In the genomic region with DNA sequence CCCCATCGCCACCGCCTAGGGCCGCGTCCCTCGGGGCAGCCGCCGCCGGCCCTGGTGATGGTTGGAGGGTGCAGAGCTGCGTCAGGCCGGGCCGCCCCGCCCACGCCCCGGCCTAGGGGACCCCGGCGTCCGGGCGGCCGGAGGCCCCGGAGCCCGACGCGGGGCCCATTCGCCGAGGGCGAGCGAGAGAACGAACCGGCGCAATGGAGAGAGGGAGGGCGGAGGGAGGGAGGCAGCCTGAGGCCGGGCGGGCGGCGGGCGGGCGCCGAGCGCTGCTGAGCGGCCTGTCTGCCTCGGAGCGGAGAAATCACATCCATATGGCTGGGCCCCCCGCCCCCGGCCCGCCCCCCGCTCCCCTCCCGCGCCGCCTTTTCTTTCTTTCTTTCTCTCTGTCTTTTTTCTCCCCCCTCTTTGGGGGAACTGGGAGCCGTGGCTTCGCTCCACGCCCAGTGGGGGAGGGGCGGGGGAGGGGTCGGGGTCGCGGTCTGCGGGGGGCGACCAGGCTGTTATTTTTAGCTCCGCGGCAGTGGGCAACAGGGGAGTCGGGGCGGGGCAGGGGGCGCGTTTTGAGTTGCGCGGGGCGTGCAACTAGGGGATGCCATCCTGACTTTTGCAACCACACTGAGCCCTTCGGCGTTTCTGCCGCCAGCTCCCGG, we compare ENCODE assay signal across 8 mouse cellular contexts. TPM values are rescaled to one million over a fixed set of nuclear protein-coding genes. Genes with fewer than 3 reads are reported as not detected.
A peak's percentile ranks its signal among the peaks of the same experiment; 100 is the strongest.
DNase-seq lines count a peak whose midpoint lies in the region; ATAC-seq and TF ChIP-seq lines count a peak whose summit lies in the region.

No protein-coding gene starts in this region.

- H3K27ac ChIP-seq in layer of hippocampus, adult 2 months: no peak overlapping the region
- H3K27ac ChIP-seq in liver, adult 2 months (replicated peaks; ENCODE audit: insufficient read depth, low read depth, low read length): no peak overlapping the region; the same call in 1 of the 2 replicates
- peak overlapping the region; percentile 61 for H3K27ac ChIP-seq in neural tube, embryonic 15.5 days (replicated peaks)

- 2% methylated on average over 54 of the region's 71 CpGs for WGBS in liver, adult 2 months
- under 1% methylated on average over 55 of the region's 71 CpGs for WGBS in neural tube, embryonic 15.5 days

- no peak for TF ChIP-seq POLR2A in liver, adult 2 months (IDR thresholded peaks at IDR 0.05; ENCODE audit: extremely low read depth, insufficient read depth, low read length)

- H3K9ac ChIP-seq in liver, adult 2 months (ENCODE audit: low read depth, low read length): peak overlapping the region; percentile 35
- H3K9ac ChIP-seq in neural tube, embryonic 15.5 days (replicated peaks): peak overlapping the region; percentile 70

- H3K27me3 ChIP-seq in liver, adult 2 months (ENCODE audit: control insufficient read depth, insufficient read depth, low read length): peaks cover 14% of the 10 kb centered on the region
- H3K27me3 ChIP-seq in neural tube, embryonic 15.5 days (replicated peaks): peaks cover 38% of the 10 kb centered on the region

- H3K36me3 ChIP-seq in liver, adult 2 months (ENCODE audit: control insufficient read depth, insufficient read depth, low read length): no peaks in the 10 kb centered on the region
- H3K36me3 ChIP-seq in neural tube, embryonic 15.5 days: no peaks in the 10 kb centered on the region

- intact Hi-C loops in left cerebral cortex, postnatal 36 days (cut with DNase I): no loop called here

- DNase-seq in layer of hippocampus, adult 2 months (ENCODE audit: low spot score in 2 of 2): no peak
- DNase-seq in layer of hippocampus, postnatal 25 days (ENCODE audit: extremely low spot score in 1 of 2, low spot score in 1 of 2): no peak
- peak; percentile 74 for DNase-seq in embryo, embryonic 10.5 days (ENCODE audit: low spot score)
- DNase-seq in heart, postnatal 4 days: peak; percentile 51
- DNase-seq in liver, adult 2 months (ENCODE audit: extremely low read depth, low read depth, low spot score): no peak
- no peak for DNase-seq in left cerebral cortex, postnatal 36 days (ENCODE audit: low spot score in 2 of 2)
- DNase-seq in thymus, postnatal 25 days: no peak

- no peaks in the 10 kb centered on the region for H3K9me3 ChIP-seq in neural tube, embryonic 15.5 days (replicated peaks)

- H3K79me2 ChIP-seq in liver, adult 2 months (ENCODE audit: control insufficient read depth, insufficient read depth, low read length): no peaks in the 10 kb centered on the region

- H3K4me1 ChIP-seq in liver, adult 2 months (ENCODE audit: control insufficient read depth, insufficient read depth, low read length): no peaks in the 10 kb centered on the region
- H3K4me1 ChIP-seq in neural tube, embryonic 15.5 days: peaks cover 37% of the 10 kb centered on the region

- H3K4me2 ChIP-seq in neural tube, embryonic 15.5 days: peak overlapping the region; percentile 98

- H3K4me3 ChIP-seq in layer of hippocampus, adult 2 months: peak overlapping the region; percentile 57
- H3K4me3 ChIP-seq in liver, adult 2 months (ENCODE audit: insufficient read depth, low read depth, low read length): peak overlapping the region; percentile 48
- peak overlapping the region; percentile 68 for H3K4me3 ChIP-seq in neural tube, embryonic 15.5 days (replicated peaks)

- TF ChIP-seq CTCF in layer of hippocampus, adult 2 months (conservative IDR thresholded peaks at IDR 0.05): no peak
- TF ChIP-seq CTCF in liver, adult 2 months (IDR thresholded peaks at IDR 0.05; ENCODE audit: low read depth, low read length): no peak

- peak; percentile 56 for ATAC-seq in neural tube, embryonic 15.5 days (ENCODE audit: low FRiP score)

RNA-seq across cellular contexts. Expression of gene Myl3, which starts 0.8 kb away (rescaled TPM):
- not detected for total RNA-seq in layer of hippocampus, adult 2 months (2021)
- under 1 TPM in 1 of 2 experiments, not detected in 1; 0.39 TPM for total RNA-seq in layer of hippocampus, postnatal 25 days (2021)
- 1,000 to 10,000 TPM; 8,328 to 9,816 TPM for total RNA-seq in heart, postnatal 4 days (2021)
- 0.55 and 0.94 TPM in 2 replicates for total RNA-seq in liver, adult 2 months (2014; rRNA removed)
- polyA plus RNA-seq in liver, adult 2 months (2012; rRNA removed): 0.25 TPM in 1 of 2 replicates, not detected in the other
- polyA plus RNA-seq in neural tube, embryonic 15.5 days (2015; fragmentation: Nextera tagmentation; extraction: Ambion mirVana): 1.9 and 4.1 TPM in 2 replicates
- total RNA-seq in left cerebral cortex, postnatal 36 days (2021): under 1 TPM in 1 of 2 experiments, not detected in 1; 0.59 TPM

RNA-seq across cellular contexts. Expression of gene Pth1r, which starts 4.5 kb away (rescaled TPM):
- 1 to 10 TPM; 4.4 to 5.0 TPM for total RNA-seq in layer of hippocampus, adult 2 months (2021)
- 1 to 10 TPM; 5.5 to 6.4 TPM for total RNA-seq in layer of hippocampus, postnatal 25 days (2021)
- 10 to 100 TPM; 16.4 to 19.3 TPM for total RNA-seq in heart, postnatal 4 days (2021)
- total RNA-seq in liver, adult 2 months (2014; rRNA removed): 7.4 and 11.0 TPM in 2 replicates
- polyA plus RNA-seq in liver, adult 2 months (2012; rRNA removed): 24.4 and 28.1 TPM in 2 replicates
- polyA plus RNA-seq in neural tube, embryonic 15.5 days (2015; fragmentation: Nextera tagmentation; extraction: Ambion mirVana): 12.9 and 17.0 TPM in 2 replicates
- total RNA-seq in left cerebral cortex, postnatal 36 days (2021): 1 to 10 TPM; 4.6 to 7.1 TPM

RNA-seq across cellular contexts. Expression of gene Prss42, which starts 55.5 kb away (rescaled TPM):
- not detected for total RNA-seq in layer of hippocampus, adult 2 months (2021)
- not detected for total RNA-seq in layer of hippocampus, postnatal 25 days (2021)
- not detected for total RNA-seq in heart, postnatal 4 days (2021)
- not detected in 2 replicates for total RNA-seq in liver, adult 2 months (2014; rRNA removed)
- not detected in 2 replicates for polyA plus RNA-seq in liver, adult 2 months (2012; rRNA removed)
- polyA plus RNA-seq in neural tube, embryonic 15.5 days (2015; fragmentation: Nextera tagmentation; extraction: Ambion mirVana): not detected in 2 replicates
- not detected for total RNA-seq in left cerebral cortex, postnatal 36 days (2021)

Comparison
In these comparisons a context has a peak if more than half of its experiments do, and no peak if none do; other contexts are left out.
1. DNase-seq: peak in embryo, embryonic 10.5 days (single experiment) and heart, postnatal 4 days (single experiment); none in layer of hippocampus, adult 2 months (0 of 2), layer of hippocampus, postnatal 25 days (0 of 2), liver, adult 2 months (single experiment), left cerebral cortex, postnatal 36 days (0 of 2) and thymus, postnatal 25 days (single experiment).
2. RNA of gene Myl3, which starts 0.8 kb away (total RNA-seq): 8,328 to 9,816 TPM in heart, postnatal 4 days; 0.59 TPM in left cerebral cortex, postnatal 36 days, 0.55 to 0.94 TPM in liver, adult 2 months, 0.39 TPM in layer of hippocampus, postnatal 25 days and not detected in layer of hippocampus, adult 2 months; every median in the first group is over 1,000 times any median in the second.
3. Peak in every context shown above with its lines, with median percentiles within 50 percentile points of each other: H3K4me3 ChIP-seq.